Mouse (Mus musculus): Measurements from ENCODE around the gene Abca2.

- TF ChIP-seq CTCF (IDR thresholded peaks at IDR 0.05; ENCODE audit: control insufficient read depth, insufficient read depth, low read length) = no peak
- no peak for TF ChIP-seq POLR2A (IDR thresholded peaks at IDR 0.05; ENCODE audit: borderline replicate concordance, control insufficient read depth, low read depth, low read length)
Measured at GRCm38 (mm10) chr2:25450853-25451647, 22.5 kb downstream of the Abca2 start.
